Mouse (Mus musculus) liver, adult 2 months (tissue): Measurements from ENCODE around the gene Adgrg3. TPM values are rescaled to one million over a fixed set of nuclear protein-coding genes. Genes with fewer than 3 reads are reported as not detected.

Experiments
- DNase-seq: peaks from one replicate; pipeline ENCODE4 v3.0.0-alpha.2; 2011; ENCODE audit warnings: low read depth, low spot score; ENCODE audit errors: extremely low read depth
- H3K27ac ChIP-seq: fragments of 200-500 bp; replicated peaks from 2 replicates; pipeline ENCODE4 v1.5.1; 2012; ENCODE audit warnings: low read depth, mild to moderate bottlenecking, control low read depth, inconsistent platforms, low read length; ENCODE audit not compliant: insufficient read depth
- H3K27me3 ChIP-seq: fragments of 200-500 bp; 2 replicates; pipeline ENCODE4 v1.6.1; 2012; ENCODE audit warnings: mild to moderate bottlenecking, moderate library complexity, low read length, inconsistent platforms; ENCODE audit not compliant: control insufficient read depth, insufficient read depth
- H3K36me3 ChIP-seq: fragments of 200-500 bp; 2 replicates; pipeline ENCODE4 v1.6.1; 2012; ENCODE audit warnings: low read length, inconsistent platforms; ENCODE audit not compliant: control insufficient read depth, insufficient read depth
- H3K4me1 ChIP-seq: fragments of 200-500 bp; 2 replicates; pipeline ENCODE4 v1.6.1; 2011; ENCODE audit warnings: low read length; ENCODE audit not compliant: control insufficient read depth, insufficient read depth
- H3K4me3 ChIP-seq: fragments of 200-500 bp; 2 replicates; pipeline ENCODE4 v1.5.1; 2011; ENCODE audit warnings: low read depth, mild to moderate bottlenecking, control low read depth, low read length, moderate library complexity; ENCODE audit not compliant: insufficient read depth
- H3K79me2 ChIP-seq: fragments of 200-500 bp; 2 replicates; pipeline ENCODE4 v1.6.1; 2012; ENCODE audit warnings: inconsistent platforms, mild to moderate bottlenecking, low read length, moderate library complexity; ENCODE audit not compliant: control insufficient read depth, insufficient read depth
- H3K9ac ChIP-seq: fragments of 200-500 bp; 2 replicates; pipeline ENCODE4 v1.6.1; 2012; ENCODE audit warnings: low read depth, mild to moderate bottlenecking, control low read depth, inconsistent platforms, low read length
- CTCF ChIP-seq: fragments of 200-500 bp; IDR thresholded peaks from 2 replicates; pipeline ENCODE4 v1.5.1; 2011; ENCODE audit warnings: low read depth, low read length, control low read depth
- POLR2A ChIP-seq: fragments of 200-500 bp; IDR thresholded peaks from 2 replicates; pipeline ENCODE4 v1.6.1; 2011; ENCODE audit warnings: low read length, control low read depth; ENCODE audit not compliant: insufficient read depth; ENCODE audit errors: extremely low read depth
- WGBS: fragments of 180-500 bp; shearing (Covaris S2); methylation state at CpG from one replicate; pipeline ENCODE4 v1.1.7; 2018; 5-methylcytosine and 5-hydroxymethylcytosine counted together
- polyA plus RNA-seq: library from polyadenylated mRNA; depleted of rRNA; stranded (reverse); fragments of >200 nt; gene quantifications from 2 replicates; pipeline ENCODE4 v1.2.3, GENCODE M21; 2012
- total RNA-seq: library from RNA; depleted of rRNA; stranded (reverse); fragments of >200 nt; gene quantifications from 2 replicates; pipeline ENCODE4 v1.2.3, GENCODE M21; 2014

Gene Adgrg3
- total and polyA plus RNA-seq, 2 experiments = 3.0 to 8.5 TPM

DNA sequence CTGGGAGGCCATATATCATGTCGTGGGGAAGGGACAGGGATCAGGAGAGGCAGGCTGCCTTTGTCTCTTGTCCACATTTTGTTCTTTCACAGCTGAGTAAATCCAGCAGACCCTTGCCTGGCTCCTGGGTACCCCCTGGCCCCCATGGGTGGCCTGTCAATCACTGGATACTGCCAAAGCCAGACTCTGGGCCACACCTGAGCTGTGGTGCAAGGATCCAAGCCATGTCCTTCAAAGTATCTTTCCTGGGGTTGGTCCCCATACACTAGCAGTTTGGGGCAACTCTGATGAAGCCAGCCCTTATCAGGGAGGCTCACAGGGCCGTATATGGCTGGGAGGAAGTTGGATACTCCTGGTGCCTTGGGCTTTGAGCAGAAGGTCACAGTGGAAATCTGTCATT lies 19.1 kb upstream of the Adgrg3 start:
- no peak for DNase-seq
- H3K36me3 ChIP-seq = no peaks in the 10 kb centered on the region
- no peak overlapping the region for H3K9ac ChIP-seq
- H3K4me1 ChIP-seq = peaks cover 8% of the 10 kb centered on the region
- 0 out of 2 replicates have a peak overlapping the region, but pooled peaks have one; percentile 10 for H3K27ac ChIP-seq
- WGBS = 68% methylated on average over 2 of the region's 2 CpGs
- H3K4me3 ChIP-seq = no peak overlapping the region
- H3K79me2 ChIP-seq = no peaks in the 10 kb centered on the region
- no peak for TF ChIP-seq POLR2A
- TF ChIP-seq CTCF = no peak
- H3K27me3 ChIP-seq = no peaks in the 10 kb centered on the region

DNA sequence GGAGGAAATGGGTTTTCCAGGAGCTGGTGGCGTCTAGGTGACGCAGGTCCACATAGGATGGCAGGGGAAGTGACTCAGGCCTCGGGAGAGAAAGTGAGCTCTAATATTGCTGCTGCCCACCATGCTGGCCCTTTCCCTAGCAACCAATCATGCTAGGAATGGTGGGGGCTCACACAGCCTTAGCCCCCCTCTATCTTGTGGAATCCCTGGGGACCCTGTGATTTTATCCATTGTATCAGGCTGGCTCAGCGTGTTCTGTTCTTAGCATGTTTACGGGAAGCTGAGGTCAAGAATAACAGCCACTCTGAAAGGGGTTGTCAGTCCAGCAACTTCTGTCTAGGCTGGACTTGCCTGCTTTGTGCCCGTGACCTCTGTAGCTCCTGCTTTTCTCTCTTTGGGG lies 18.5 kb upstream of the Adgrg3 start:
- peak overlapping the region; percentile 71 for H3K27ac ChIP-seq
- DNase-seq = no peak
- H3K36me3 ChIP-seq = no peaks in the 10 kb centered on the region
- TF ChIP-seq POLR2A = no peak
- no peak for TF ChIP-seq CTCF
- WGBS = 77% methylated on average over 6 of the region's 6 CpGs
- H3K79me2 ChIP-seq = no peaks in the 10 kb centered on the region
- H3K27me3 ChIP-seq = no peaks in the 10 kb centered on the region
- no peak overlapping the region for H3K9ac ChIP-seq
- H3K4me1 ChIP-seq = peaks cover 8% of the 10 kb centered on the region
- H3K4me3 ChIP-seq = no peak overlapping the region

DNA sequence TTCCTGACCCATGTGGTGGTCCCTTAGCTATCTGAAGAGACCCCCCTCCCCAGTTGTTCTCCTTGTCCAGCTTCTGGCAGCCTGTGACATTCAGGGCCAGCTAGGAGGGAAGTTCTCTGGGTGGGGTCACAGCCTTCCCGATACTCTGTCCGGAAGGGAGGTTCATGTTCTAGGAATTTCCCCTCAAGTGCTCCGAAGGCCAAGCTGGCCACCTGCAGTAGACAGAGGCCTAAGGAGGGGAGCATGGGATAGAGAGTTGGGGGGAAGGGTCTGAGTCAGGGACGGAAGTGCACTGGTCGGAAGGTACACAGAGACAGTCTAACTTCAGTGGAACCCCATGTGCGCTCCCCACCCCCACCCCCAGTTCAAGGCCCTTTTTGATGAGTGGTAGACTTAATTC lies 17.5 kb upstream of the Adgrg3 start:
- Histone ChIP-seq H3K36me3 (no peaks in the 10 kb centered on the region), H3K27me3 (no peaks in the 10 kb centered on the region), H3K4me3 (no peak overlapping the region), H3K4me1 (peaks cover 8% of the 10 kb centered on the region), H3K27ac (peak overlapping the region; percentile 71), H3K9ac (no peak overlapping the region), H3K79me2 (no peaks in the 10 kb centered on the region)
- peak; percentile 7 for DNase-seq
- WGBS = 71% methylated on average over 6 of the region's 6 CpGs
- TF ChIP-seq CTCF = no peak
- TF ChIP-seq POLR2A = no peak

DNA sequence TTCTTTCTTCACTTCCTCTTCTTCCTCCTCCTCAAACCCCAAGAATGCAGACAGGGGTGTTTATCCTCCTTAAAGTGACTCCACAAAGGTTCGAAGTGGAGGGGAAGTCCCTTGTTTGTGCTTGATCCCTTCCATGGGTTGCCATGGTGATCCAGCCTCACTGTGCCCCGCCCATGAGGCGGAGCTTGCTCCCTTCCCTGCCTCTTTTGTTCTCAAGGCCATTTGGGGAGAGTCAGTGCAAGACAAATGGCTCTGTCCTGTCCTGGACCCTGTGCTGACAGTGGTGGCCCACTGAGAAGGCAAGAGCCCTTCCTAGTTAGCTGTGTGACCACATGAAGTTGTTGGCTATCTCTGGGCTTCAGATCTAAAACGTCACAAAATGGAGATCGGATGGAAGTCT lies 16.8 kb upstream of the Adgrg3 start:
- 35% methylated on average over 5 of the region's 5 CpGs for WGBS
- Histone ChIP-seq H3K4me3 (no peak overlapping the region), H3K79me2 (no peaks in the 10 kb centered on the region), H3K9ac (no peak overlapping the region), H3K27ac (peak overlapping the region; percentile 45), H3K4me1 (peaks cover 8% of the 10 kb centered on the region), H3K27me3 (no peaks in the 10 kb centered on the region), H3K36me3 (no peaks in the 10 kb centered on the region)
- TF ChIP-seq POLR2A (no peak), CTCF (no peak)
- peak; percentile 7 for DNase-seq

DNA sequence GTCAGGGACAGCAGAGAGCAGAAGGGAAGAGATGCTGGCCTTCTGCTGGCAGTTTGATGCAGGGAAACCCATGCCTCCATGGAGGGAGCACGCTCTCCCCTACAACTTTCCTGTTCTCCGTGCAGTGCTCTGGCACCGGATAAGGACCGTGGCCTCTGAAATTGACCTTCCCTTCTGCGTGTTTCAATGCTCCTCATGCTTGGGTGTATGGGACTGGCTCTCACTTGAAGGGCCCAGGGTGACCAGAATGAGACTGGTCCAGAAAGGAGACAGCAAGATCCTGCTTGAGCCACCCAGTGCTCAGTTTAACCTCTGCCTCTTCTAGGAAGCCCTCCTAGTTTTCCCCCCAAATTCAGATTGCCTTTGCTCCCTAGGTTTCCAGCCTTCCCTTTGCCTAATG lies 16.3 kb upstream of the Adgrg3 start:
- no peak overlapping the region for H3K4me3 ChIP-seq
- H3K27ac ChIP-seq = peak overlapping the region; percentile 45
- no peak for TF ChIP-seq POLR2A
- TF ChIP-seq CTCF = no peak
- H3K9ac ChIP-seq = no peak overlapping the region
- no peak for DNase-seq
- H3K36me3 ChIP-seq = no peaks in the 10 kb centered on the region
- H3K4me1 ChIP-seq = peaks cover 8% of the 10 kb centered on the region
- H3K79me2 ChIP-seq = no peaks in the 10 kb centered on the region
- 71% methylated on average over 5 of the region's 5 CpGs for WGBS
- no peaks in the 10 kb centered on the region for H3K27me3 ChIP-seq

DNA sequence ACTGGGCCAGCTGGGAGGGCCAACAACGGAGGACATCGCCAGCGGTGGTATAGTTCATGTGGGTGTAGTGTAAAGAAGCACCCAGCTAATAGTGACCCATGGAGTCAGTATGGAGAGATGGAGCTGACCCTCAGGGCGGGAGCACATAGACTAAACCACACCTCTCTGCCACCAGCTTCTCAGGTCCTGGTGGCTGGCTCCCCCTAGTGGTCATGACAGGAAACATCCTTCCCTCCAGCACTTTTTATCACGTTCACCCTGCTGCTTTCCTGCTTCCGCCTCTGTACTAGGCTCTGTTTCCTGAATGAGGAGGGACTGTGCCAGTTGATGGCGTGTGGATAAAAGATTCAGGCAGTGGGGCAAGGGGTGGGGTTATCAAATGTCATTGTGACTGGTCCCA lies 15.8 kb upstream of the Adgrg3 start:
- H3K4me3 ChIP-seq = no peak overlapping the region
- TF ChIP-seq CTCF = peak; percentile 97
- TF ChIP-seq POLR2A = no peak
- no peak overlapping the region for H3K9ac ChIP-seq
- H3K4me1 ChIP-seq = peaks cover 8% of the 10 kb centered on the region
- no peak overlapping the region for H3K27ac ChIP-seq
- H3K27me3 ChIP-seq = no peaks in the 10 kb centered on the region
- 18% methylated on average over 7 of the region's 7 CpGs for WGBS
- H3K36me3 ChIP-seq = no peaks in the 10 kb centered on the region
- H3K79me2 ChIP-seq = no peaks in the 10 kb centered on the region
- peak; percentile 46 for DNase-seq
